Mouse (Mus musculus): Measurements from ENCODE around the gene Gli2. TPM values are rescaled to one million over a fixed set of nuclear protein-coding genes. Genes with fewer than 3 reads are reported as not detected.

Gli2 gene
- polyA plus RNA-seq, 1 experiment from 2014 or later: 8.1 TPM

GRCm38 (mm10) chr1:118873559-118873958, 179.9 kb downstream of the Gli2 start:
- Histone ChIP-seq H3K4me3 (replicated peaks) (no peak overlapping the region), H3K27ac (no peak overlapping the region; the same call in 1 of the 2 replicates)

DNA sequence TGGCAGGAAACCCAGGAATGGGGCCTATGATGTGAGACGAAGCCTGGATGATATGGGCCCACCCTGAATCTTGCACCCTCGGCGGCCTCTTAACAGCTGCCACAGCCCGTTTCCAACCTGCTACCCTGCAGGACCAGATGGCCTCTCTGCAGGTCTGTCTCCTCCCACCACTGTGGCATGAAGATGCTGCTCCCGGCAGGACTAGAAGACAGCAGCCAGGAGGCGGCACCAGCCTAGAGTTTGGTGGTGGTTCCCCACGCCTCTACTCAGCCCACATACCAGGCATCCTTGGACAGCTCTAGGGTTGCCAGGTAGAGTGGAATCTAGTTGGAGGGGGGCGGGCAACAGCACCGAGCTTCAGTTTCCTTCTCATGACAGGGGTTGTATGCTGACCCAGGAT, 188.7 kb downstream of the Gli2 start:
- H3K27me3 ChIP-seq (replicated peaks): no peaks in the 10 kb centered on the region
- H3K36me3 ChIP-seq: 0 out of 2 replicates have a peak, but pooled peaks cover 3% of the 10 kb centered on the region
- H3K9me3 ChIP-seq: no peaks in the 10 kb centered on the region
- H3K9ac ChIP-seq: no peak overlapping the region
- H3K27ac ChIP-seq: no peak overlapping the region
- no peak for ATAC-seq (ENCODE audit: insufficient read depth, low FRiP score, low read depth)
- H3K4me2 ChIP-seq: no peak overlapping the region
- 60% methylated on average over 9 of the region's 9 CpGs for WGBS
- no peaks in the 10 kb centered on the region for H3K4me1 ChIP-seq
- H3K4me3 ChIP-seq (replicated peaks): no peak overlapping the region

More at GRCm38 (mm10) chr1:118873559-118873958, 179.9 kb downstream of the Gli2 start:
- Histone ChIP-seq H3K4me1 (peaks cover 6% of the 10 kb centered on the region; the same call in 1 of the 2 replicates), H3K27me3 (replicated peaks) (no peaks in the 10 kb centered on the region), H3K36me3 (no peaks in the 10 kb centered on the region), H3K4me2 (no peak overlapping the region), H3K9me3 (no peaks in the 10 kb centered on the region), H3K9ac (no peak overlapping the region)
- peak; percentile 70; the same call in 1 of the 2 replicates for ATAC-seq (ENCODE audit: insufficient read depth, low FRiP score, low read depth)
- WGBS: 66% methylated on average over 7 of the region's 7 CpGs

- H3K9ac ChIP-seq: no peak overlapping the region
- no peak for ATAC-seq (ENCODE audit: insufficient read depth, low FRiP score, low read depth)
Observed at GRCm38 (mm10) chr1:118864031-118864430, 189.4 kb downstream of the Gli2 start.

GRCm38 (mm10) chr1:118858101-118858500, 195.3 kb downstream of the Gli2 start:
- no peaks in the 10 kb centered on the region for H3K27me3 ChIP-seq (replicated peaks)
- no peak for ATAC-seq (ENCODE audit: insufficient read depth, low FRiP score, low read depth)
- H3K9ac ChIP-seq: no peak overlapping the region
- 0 out of 2 replicates have a peak, but pooled peaks cover 3% of the 10 kb centered on the region for H3K36me3 ChIP-seq
- H3K4me2 ChIP-seq: no peak overlapping the region
- H3K4me3 ChIP-seq (replicated peaks): no peak overlapping the region
- H3K4me1 ChIP-seq: no peaks in the 10 kb centered on the region
- no peaks in the 10 kb centered on the region for H3K9me3 ChIP-seq
- no peak overlapping the region for H3K27ac ChIP-seq
- 32% methylated on average over 9 of the region's 9 CpGs for WGBS

More at GRCm38 (mm10) chr1:118864031-118864430, 189.4 kb downstream of the Gli2 start:
- no peak overlapping the region for H3K4me3 ChIP-seq (replicated peaks)
- 0 out of 2 replicates have a peak, but pooled peaks cover 3% of the 10 kb centered on the region for H3K36me3 ChIP-seq
- H3K4me1 ChIP-seq: no peaks in the 10 kb centered on the region
- H3K27ac ChIP-seq: no peak overlapping the region
- 82% methylated on average over 5 of the region's 5 CpGs for WGBS
- no peak overlapping the region for H3K4me2 ChIP-seq
- no peaks in the 10 kb centered on the region for H3K27me3 ChIP-seq (replicated peaks)
- no peaks in the 10 kb centered on the region for H3K9me3 ChIP-seq

DNA sequence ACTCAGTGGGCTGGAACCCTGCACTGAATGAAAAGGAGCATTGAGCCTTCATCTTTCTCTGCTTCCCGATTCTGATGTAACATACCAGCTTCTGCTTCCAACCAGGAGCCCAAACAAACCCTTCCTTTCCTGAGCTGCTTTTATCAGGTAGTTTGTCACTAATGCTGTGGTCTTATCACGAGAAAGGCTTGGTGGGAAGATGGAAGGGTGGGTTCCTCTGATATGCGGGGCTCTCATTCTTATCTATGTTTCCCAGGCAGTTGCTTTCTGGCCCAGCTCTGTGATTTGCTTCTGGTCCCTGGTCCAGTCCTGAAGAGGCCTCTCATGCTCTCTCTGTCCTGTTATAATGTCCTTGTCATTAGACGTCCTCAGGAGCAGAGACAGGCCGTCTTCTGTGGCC, 222.8 kb downstream of the Gli2 start:
- ATAC-seq (ENCODE audit: insufficient read depth, low FRiP score, low read depth): no peak

DNA sequence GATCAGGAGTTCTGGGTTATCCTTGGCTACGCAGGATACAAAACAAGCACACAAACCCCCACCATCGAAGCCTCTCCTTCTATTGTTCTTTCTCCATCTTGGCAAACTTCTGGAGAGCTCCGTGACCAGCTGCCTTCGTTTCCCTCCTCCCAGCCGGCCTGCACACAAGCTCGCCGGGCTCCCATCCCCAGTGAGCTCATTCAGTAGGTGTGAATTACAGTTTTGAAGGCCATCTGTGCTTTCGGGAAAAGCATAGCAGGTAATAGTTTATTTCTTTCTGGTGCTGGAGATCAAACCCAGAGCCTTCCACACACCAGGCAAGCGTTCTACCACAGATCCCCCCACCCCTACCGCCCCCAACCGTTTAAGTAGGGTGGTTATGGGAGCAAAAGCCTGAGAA, 226.8 kb downstream of the Gli2 start:
- Histone ChIP-seq H3K36me3 (no peaks in the 10 kb centered on the region), H3K27me3 (replicated peaks) (no peaks in the 10 kb centered on the region)
- WGBS: 87% methylated on average over 11 of the region's 11 CpGs

More for the DNA sequence above, 222.8 kb downstream of the Gli2 start:
- peaks cover 2% of the 10 kb centered on the region; the same call in 1 of the 2 replicates for H3K4me1 ChIP-seq
- H3K4me3 ChIP-seq (replicated peaks): no peak overlapping the region
- 50% methylated on average over 5 of the region's 5 CpGs for WGBS
- H3K36me3 ChIP-seq: no peaks in the 10 kb centered on the region; the same call in 1 of the 2 replicates
- H3K9me3 ChIP-seq: no peaks in the 10 kb centered on the region
- H3K4me2 ChIP-seq: no peak overlapping the region
- H3K27ac ChIP-seq: no peak overlapping the region
- no peak overlapping the region for H3K9ac ChIP-seq
- H3K27me3 ChIP-seq (replicated peaks): no peaks in the 10 kb centered on the region

GRCm38 (mm10) chr1:118825467-118826219, 227.8 kb downstream of the Gli2 start:
- H3K4me2 ChIP-seq: peak overlapping the region; percentile 14; the same call in 1 of the 2 replicates
- ATAC-seq (ENCODE audit: insufficient read depth, low FRiP score, low read depth): peak; percentile 39; the same call in 1 of the 2 replicates

More for the DNA sequence above, 226.8 kb downstream of the Gli2 start:
- Histone ChIP-seq H3K4me3 (replicated peaks) (no peak overlapping the region), H3K9me3 (no peaks in the 10 kb centered on the region), H3K27ac (no peak overlapping the region), H3K4me2 (no peak overlapping the region), H3K4me1 (peaks cover 7% of the 10 kb centered on the region; the same call in 1 of the 2 replicates), H3K9ac (no peak overlapping the region)
- no peak for ATAC-seq (ENCODE audit: insufficient read depth, low FRiP score, low read depth)

DNA sequence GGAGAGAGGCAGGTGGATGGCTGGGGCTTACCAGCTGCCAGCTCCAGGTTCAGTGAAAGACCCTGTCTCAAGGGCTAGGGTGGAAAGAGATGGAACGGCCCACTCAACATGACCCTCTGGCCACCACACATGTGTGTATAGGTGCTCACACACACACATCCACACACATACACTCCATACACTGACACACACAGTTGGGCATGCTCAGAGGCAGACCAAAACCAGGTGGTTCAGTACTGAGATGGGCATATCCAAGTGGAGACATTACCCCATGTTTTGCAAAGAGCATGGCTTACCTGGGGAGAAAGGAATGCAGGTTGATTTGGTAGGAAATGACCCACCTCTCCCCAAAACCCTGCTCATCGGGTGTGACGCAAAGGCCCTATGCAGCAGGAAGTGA, 228.4 kb downstream of the Gli2 start:
- no peaks in the 10 kb centered on the region for H3K27me3 ChIP-seq (replicated peaks)
- no peaks in the 10 kb centered on the region; the same call in 1 of the 2 replicates for H3K9me3 ChIP-seq
- ATAC-seq (ENCODE audit: insufficient read depth, low FRiP score, low read depth): peak; percentile 14; the same call in 1 of the 2 replicates
- no peak overlapping the region for H3K9ac ChIP-seq
- 66% methylated on average over 3 of the region's 3 CpGs for WGBS
- H3K36me3 ChIP-seq: no peaks in the 10 kb centered on the region
- H3K4me1 ChIP-seq: peaks cover 7% of the 10 kb centered on the region; the same call in 1 of the 2 replicates
- no peak overlapping the region for H3K4me3 ChIP-seq (replicated peaks)
- H3K4me2 ChIP-seq: no peak overlapping the region
- H3K27ac ChIP-seq: no peak overlapping the region

More at GRCm38 (mm10) chr1:118825467-118826219, 227.8 kb downstream of the Gli2 start:
- Histone ChIP-seq H3K36me3 (no peaks in the 10 kb centered on the region), H3K4me1 (peaks cover 7% of the 10 kb centered on the region; the same call in 1 of the 2 replicates), H3K4me3 (replicated peaks) (no peak overlapping the region), H3K9me3 (no peaks in the 10 kb centered on the region), H3K9ac (no peak overlapping the region), H3K27me3 (replicated peaks) (no peaks in the 10 kb centered on the region), H3K27ac (no peak overlapping the region)
- 44% methylated on average over 31 of the region's 31 CpGs for WGBS

DNA sequence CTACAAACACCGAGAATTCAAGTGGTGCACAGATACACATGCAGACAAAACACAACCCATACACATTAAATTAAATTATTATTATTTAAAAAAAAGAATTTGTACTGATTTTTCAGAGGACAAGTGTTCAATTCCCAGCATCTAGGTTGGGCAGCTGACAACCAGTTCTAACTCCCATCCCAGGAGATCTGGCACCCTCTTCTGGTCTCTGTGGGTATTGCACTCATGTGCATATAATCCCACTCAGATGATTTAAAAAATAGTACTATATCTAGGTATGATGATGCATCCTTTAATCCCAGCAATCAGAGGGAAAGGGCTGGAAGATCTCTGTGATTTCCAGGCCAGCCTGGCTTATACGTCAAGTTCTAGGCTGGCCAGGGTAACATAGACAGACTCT, 231.2 kb downstream of the Gli2 start:
- H3K9me3 ChIP-seq: no peaks in the 10 kb centered on the region; the same call in 1 of the 2 replicates
- no peak overlapping the region for H3K4me3 ChIP-seq (replicated peaks)
- no peaks in the 10 kb centered on the region for H3K27me3 ChIP-seq (replicated peaks)
- no peak overlapping the region for H3K9ac ChIP-seq
- no peak overlapping the region for H3K4me2 ChIP-seq
- H3K36me3 ChIP-seq: no peaks in the 10 kb centered on the region
- H3K4me1 ChIP-seq: peaks cover 7% of the 10 kb centered on the region; the same call in 1 of the 2 replicates
- H3K27ac ChIP-seq: no peak overlapping the region
- 98% methylated on average over 2 of the region's 2 CpGs for WGBS
- no peak for ATAC-seq (ENCODE audit: insufficient read depth, low FRiP score, low read depth)

DNA sequence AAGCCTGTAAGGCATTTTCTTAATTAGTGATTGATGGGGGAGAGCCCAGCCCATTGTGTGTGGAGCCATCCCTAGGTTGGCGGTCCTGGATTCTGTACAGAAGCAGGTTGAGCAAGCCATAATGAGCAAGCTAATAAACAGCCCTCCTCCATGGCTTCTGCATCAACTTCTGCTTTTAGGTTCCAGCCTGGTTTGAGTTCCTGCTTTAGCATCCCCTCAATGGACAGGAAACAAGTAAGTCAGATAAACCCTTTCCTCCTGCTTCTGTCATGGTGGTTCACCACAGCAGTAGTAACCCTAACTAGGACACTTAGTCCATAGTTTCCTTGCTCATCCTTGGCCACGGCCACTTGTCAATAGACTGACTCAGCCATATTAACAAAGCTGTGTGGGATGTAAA, 238.4 kb downstream of the Gli2 start:
- no peak overlapping the region for H3K4me2 ChIP-seq
- WGBS: 79% methylated on average over 2 of the region's 2 CpGs
- no peak overlapping the region for H3K27ac ChIP-seq
- no peaks in the 10 kb centered on the region for H3K4me1 ChIP-seq
- H3K4me3 ChIP-seq (replicated peaks): no peak overlapping the region
- no peaks in the 10 kb centered on the region for H3K36me3 ChIP-seq
- H3K9ac ChIP-seq: no peak overlapping the region
- H3K27me3 ChIP-seq (replicated peaks): no peaks in the 10 kb centered on the region
- ATAC-seq (ENCODE audit: insufficient read depth, low FRiP score, low read depth): no peak
- H3K9me3 ChIP-seq: no peaks in the 10 kb centered on the region; the same call in 1 of the 2 replicates

- no peaks in the 10 kb centered on the region for H3K4me1 ChIP-seq
- no peak overlapping the region for H3K9ac ChIP-seq
- no peak overlapping the region for H3K27ac ChIP-seq
- no peak overlapping the region for H3K4me2 ChIP-seq
- H3K27me3 ChIP-seq (replicated peaks): no peaks in the 10 kb centered on the region
- no peak overlapping the region for H3K4me3 ChIP-seq (replicated peaks)
- no peaks in the 10 kb centered on the region for H3K9me3 ChIP-seq
- H3K36me3 ChIP-seq: no peaks in the 10 kb centered on the region
- ATAC-seq (ENCODE audit: insufficient read depth, low FRiP score, low read depth): no peak
- WGBS: 64% methylated on average over 4 of the region's 4 CpGs
Observed at GRCm38 (mm10) chr1:118810336-118810735, 243.1 kb downstream of the Gli2 start.

DNA sequence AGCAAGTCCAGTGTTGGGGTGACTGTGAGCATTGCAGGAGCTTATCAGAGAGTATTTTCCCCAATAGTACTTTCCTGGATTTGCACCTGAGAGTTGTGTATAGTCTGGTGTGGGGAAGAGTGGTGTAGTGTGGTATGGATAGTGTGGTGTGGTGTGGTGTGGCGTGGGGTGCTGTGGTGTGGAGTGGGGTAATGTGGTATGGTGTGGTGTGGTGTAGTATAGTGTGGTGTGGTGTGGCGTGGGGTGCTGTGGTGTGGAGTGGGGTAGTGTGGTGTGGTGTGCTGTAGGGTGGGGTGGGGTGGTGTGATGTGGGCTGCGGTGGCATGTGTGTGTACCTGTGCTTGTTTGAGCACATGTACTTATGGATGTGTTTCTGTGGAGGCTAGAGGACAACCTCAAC, 246.7 kb downstream of the Gli2 start:
- Histone ChIP-seq H3K4me3 (replicated peaks) (no peak overlapping the region), H3K9me3 (no peaks in the 10 kb centered on the region), H3K27ac (no peak overlapping the region), H3K4me2 (no peak overlapping the region), H3K27me3 (replicated peaks) (no peaks in the 10 kb centered on the region), H3K9ac (no peak overlapping the region), H3K4me1 (no peaks in the 10 kb centered on the region), H3K36me3 (no peaks in the 10 kb centered on the region)
- no peak for ATAC-seq (ENCODE audit: insufficient read depth, low FRiP score, low read depth)
- 87% methylated on average over 3 of the region's 3 CpGs for WGBS
